Mouse (Mus musculus): ENCODE measurements around the gene Tmem143. TPM values are rescaled to one million over a fixed set of nuclear protein-coding genes. Genes with fewer than 3 reads are reported as not detected.
"Not testable (repeated sequence)": the region's sequence is repeated elsewhere in the genome, so short reads cannot be mapped to it uniquely, and the experiment has no call there.

Gene Tmem143
- total RNA-seq, 2 experiments from 2014 or later: 20.8 to 25.9 TPM

GRCm38 (mm10) chr7:45922928-45923761, 26.4 kb downstream of the Tmem143 start:
- peak; percentile 91 to 93 for DNase-seq

- peak in 1 of 2 experiments; percentile 23 for DNase-seq
These were observed 27.2 kb downstream of the Tmem143 start, which contains the start of gene Ccdc114 for GRCm38 (mm10) chr7:45923762-45924428. Gene Ccdc114, plus strand, starts transcription at chr7:45924072.

GRCm38 (mm10) chr7:45924429-45924816, 27.7 kb downstream of the Tmem143 start:
- DNase-seq: no peak

GRCm38 (mm10) chr7:45928626-45929295, 32.0 kb downstream of the Tmem143 start:
- no peak for DNase-seq

- no peak for DNase-seq
These were observed 32.9 kb downstream of the Tmem143 start for GRCm38 (mm10) chr7:45929688-45930087.

GRCm38 (mm10) chr7:45933766-45934165, 37.0 kb downstream of the Tmem143 start:
- DNase-seq: not testable (repeated sequence)

- DNase-seq: peak; percentile 42 to 50
These were observed 38.4 kb downstream of the Tmem143 start for GRCm38 (mm10) chr7:45935114-45935513.

GRCm38 (mm10) chr7:45939836-45940235, 43.1 kb downstream of the Tmem143 start:
- no peak for DNase-seq

GRCm38 (mm10) chr7:45941986-45942385, 45.2 kb downstream of the Tmem143 start:
- DNase-seq: no peak

GRCm38 (mm10) chr7:45943280-45943679, 46.5 kb downstream of the Tmem143 start:
- DNase-seq: not testable (repeated sequence)

- DNase-seq: no peak
These were observed 52.3 kb downstream of the Tmem143 start for GRCm38 (mm10) chr7:45949061-45949460.

- DNase-seq: no peak
These were observed 59.9 kb downstream of the Tmem143 start for GRCm38 (mm10) chr7:45956611-45957010.

Other genes with a start within 250 kb of the Tmem143 start
- gene Fut2, start 230.5 kb upstream of the Tmem143 start, total RNA-seq (2021): under 1 TPM in 1 of 2 experiments, not detected in 1; 0.18 TPM
- 1 to 10 TPM; 5.5 to 6.0 TPM for gene Ntn5, start 212.9 kb upstream of the Tmem143 start, total RNA-seq (2021)
- gene Sec1, start 202.5 kb upstream of the Tmem143 start, total RNA-seq (2021): 1 to 10 TPM; 2.0 to 2.7 TPM
- 100 to 1,000 TPM; 191 to 217 TPM for gene Car11, start 197.1 kb upstream of the Tmem143 start, total RNA-seq (2021)
- 10 to 100 TPM; 49.8 to 51.5 TPM for gene Dbp, start 191.9 kb upstream of the Tmem143 start, total RNA-seq (2021)
- gene Rpl18, start 181.5 kb upstream of the Tmem143 start, total RNA-seq (2021): 100 to 1,000 TPM; 372 to 375 TPM
- 10 to 100 TPM; 36.6 to 37.2 TPM for gene Sphk2, start 178.9 kb upstream of the Tmem143 start, total RNA-seq (2021)
- under 1 TPM; 0.12 to 0.13 TPM for gene Fam83e, start 175.7 kb upstream of the Tmem143 start, total RNA-seq (2021)
- not detected for gene Spaca4, start 171.1 kb upstream of the Tmem143 start, total RNA-seq (2021)
- gene Lmtk3, start 113.2 kb upstream of the Tmem143 start, total RNA-seq (2021): 100 to 1,000 TPM; 285 to 298 TPM
- 1 to 10 TPM; 6.3 to 7.0 TPM for gene Sult2b1, start 112.3 kb upstream of the Tmem143 start, total RNA-seq (2021)
- 100 to 1,000 TPM; 138 to 150 TPM for gene Cyth2, start 82.4 kb upstream of the Tmem143 start, total RNA-seq (2021)
- gene Kcnj14, start 72.2 kb upstream of the Tmem143 start, total RNA-seq (2021): 1 to 10 TPM; 1.6 to 2.4 TPM
- gene Grwd1, start 66.0 kb upstream of the Tmem143 start, total RNA-seq (2021): 10 to 100 TPM; 19.9 to 22.6 TPM
- 10 to 100 TPM; 72.4 to 74.2 TPM for gene Kdelr1, start 24.2 kb upstream of the Tmem143 start, total RNA-seq (2021)
- gene Grin2d, start 18.6 kb upstream of the Tmem143 start, total RNA-seq (2021): 10 to 100 TPM; 10.9 to 11.4 TPM
- gene Syngr4, start 227 bp upstream of the Tmem143 start, total RNA-seq (2021): not detected
- gene Emp3, start 24.5 kb downstream of the Tmem143 start, total RNA-seq (2021): 1 to 10 TPM; 1.9 to 4.4 TPM
- gene Ccdc114, start 27.1 kb downstream of the Tmem143 start, total RNA-seq (2021): 1 to 10 TPM; 3.0 TPM
- 1 to 10 TPM; 1.4 to 2.6 TPM for gene Abcc6, start 133.4 kb downstream of the Tmem143 start, total RNA-seq (2021)
- gene Nomo1, start 136.8 kb downstream of the Tmem143 start, total RNA-seq (2021): 100 to 1,000 TPM; 102 to 104 TPM
- gene Kcnj11, start 203.8 kb downstream of the Tmem143 start, total RNA-seq (2021): 10 to 100 TPM; 35.3 to 36.9 TPM